Mouse (Mus musculus): ENCODE results near the gene Mga. TPM values are rescaled to one million over a fixed set of nuclear protein-coding genes. Genes with fewer than 3 reads are reported as not detected.

Mga gene
- polyA plus RNA-seq, 1 experiment from 2014 or later: 6.6 TPM

DNA sequence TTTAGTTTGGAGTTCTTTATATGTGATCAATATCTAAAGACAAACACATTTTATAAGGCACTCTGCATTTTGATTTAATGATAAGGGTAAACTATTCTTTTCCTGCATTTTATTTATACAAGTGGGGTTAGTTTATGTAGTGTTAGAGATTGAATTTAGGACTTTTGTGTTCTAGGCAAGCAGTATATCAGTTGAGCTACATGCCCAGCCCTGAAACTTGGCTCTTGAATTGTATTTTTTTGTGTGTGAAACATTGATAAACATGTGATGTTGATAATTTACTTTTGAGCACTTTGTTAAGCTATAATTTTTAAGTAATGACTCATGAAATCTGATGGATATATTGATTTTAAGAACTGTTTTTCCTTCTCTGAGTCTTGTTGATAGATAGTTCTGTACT lies 19.0 kb downstream of the Mga start:
- no peak overlapping the region for H3K4me3 ChIP-seq (replicated peaks)
- H3K9ac ChIP-seq: no peak overlapping the region
- H3K36me3 ChIP-seq: peaks cover 17% of the 10 kb centered on the region
- H3K4me2 ChIP-seq: no peak overlapping the region
- no peaks in the 10 kb centered on the region for H3K9me3 ChIP-seq (replicated peaks)
- DNase-seq (no peak), ATAC-seq (ENCODE audit: low read depth) (no peak)
- peaks cover 4% of the 10 kb centered on the region; the same call in 1 of the 2 replicates for H3K4me1 ChIP-seq (replicated peaks)
- no peaks in the 10 kb centered on the region for H3K27me3 ChIP-seq
- H3K27ac ChIP-seq: no peak overlapping the region

- H3K36me3 ChIP-seq: peaks cover 25% of the 10 kb centered on the region
- H3K4me3 ChIP-seq (replicated peaks): no peak overlapping the region
- no peaks in the 10 kb centered on the region for H3K9me3 ChIP-seq (replicated peaks)
- WGBS (ENCODE audit: insufficient replicate concordance): 50% methylated on average over 1 of the region's 1 CpGs
- DNase-seq: no peak
- 0 out of 2 replicates have a peak, but pooled peaks have one; percentile 47 for ATAC-seq (ENCODE audit: low read depth)
- H3K27ac ChIP-seq: no peak overlapping the region
- no peaks in the 10 kb centered on the region for H3K27me3 ChIP-seq
- peaks cover 4% of the 10 kb centered on the region; the same call in 1 of the 2 replicates for H3K4me1 ChIP-seq (replicated peaks)
- no peak overlapping the region for H3K4me2 ChIP-seq
- H3K9ac ChIP-seq: no peak overlapping the region
Measured at GRCm38 (mm10) chr2:119917631-119918369, 20.8 kb downstream of the Mga start.

DNA sequence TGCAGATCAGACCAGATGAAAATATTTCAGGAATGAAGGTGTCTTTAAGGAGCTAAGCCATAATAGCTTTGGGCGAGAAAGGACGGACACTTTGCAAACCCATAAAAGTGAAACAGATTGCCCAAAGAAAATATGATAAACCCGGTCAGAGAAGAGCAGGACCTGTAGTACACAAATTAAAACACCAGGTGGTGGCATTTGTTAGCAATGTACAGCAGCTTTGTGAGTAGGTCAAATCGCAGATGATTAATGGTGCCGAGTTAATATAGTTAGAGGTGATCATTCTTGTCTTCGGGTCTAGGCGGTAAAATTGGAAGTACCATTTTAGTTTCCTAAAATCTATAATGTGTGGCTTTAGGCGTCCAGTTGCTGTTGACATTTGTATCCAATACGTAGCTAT lies 73.5 kb downstream of the Mga start:
- Histone ChIP-seq H3K4me3 (replicated peaks) (no peak overlapping the region), H3K4me1 (replicated peaks) (peaks cover 16% of the 10 kb centered on the region), H3K27me3 (no peaks in the 10 kb centered on the region), H3K9ac (no peak overlapping the region), H3K36me3 (no peaks in the 10 kb centered on the region), H3K27ac (no peak overlapping the region), H3K9me3 (replicated peaks) (no peaks in the 10 kb centered on the region), H3K4me2 (no peak overlapping the region)
- ATAC-seq (ENCODE audit: low read depth) (no peak), DNase-seq (peak; percentile 27)
- WGBS (ENCODE audit: insufficient replicate concordance): 41% methylated on average over 9 of the region's 9 CpGs

DNA sequence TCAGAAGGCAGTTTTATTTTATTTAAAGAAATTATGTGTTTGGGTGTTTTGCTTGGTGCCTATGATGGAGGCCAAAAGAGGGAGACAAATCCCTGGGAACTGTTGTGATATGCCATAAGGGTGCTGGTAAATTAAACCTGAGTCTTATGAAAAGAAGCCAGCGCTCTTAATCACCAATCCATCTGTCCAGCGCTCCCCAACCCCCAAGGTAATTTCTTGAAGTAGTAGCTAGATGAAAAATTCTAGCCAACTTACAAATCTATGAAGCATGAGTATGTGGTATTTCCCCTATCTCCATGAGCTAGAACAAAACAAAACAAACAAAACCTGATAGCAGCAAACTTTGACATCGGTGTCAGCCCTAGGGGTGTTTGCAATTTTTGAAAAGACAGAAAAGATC lies 74.3 kb downstream of the Mga start:
- Histone ChIP-seq H3K9me3 (replicated peaks) (no peaks in the 10 kb centered on the region), H3K4me1 (replicated peaks) (peaks cover 16% of the 10 kb centered on the region), H3K4me3 (replicated peaks) (no peak overlapping the region), H3K27me3 (no peaks in the 10 kb centered on the region), H3K36me3 (no peaks in the 10 kb centered on the region), H3K27ac (no peak overlapping the region), H3K9ac (no peak overlapping the region), H3K4me2 (no peak overlapping the region)
- no peak for ATAC-seq (ENCODE audit: low read depth)
- no peak for DNase-seq
- WGBS (ENCODE audit: insufficient replicate concordance): 74% methylated on average over 3 of the region's 3 CpGs

GRCm38 (mm10) chr2:119971837-119972536 lies 75.0 kb downstream of the Mga start:
- WGBS (ENCODE audit: insufficient replicate concordance): 6% methylated on average over 32 of the region's 32 CpGs
- Histone ChIP-seq H3K4me2 (peak overlapping the region; percentile 86), H3K4me3 (replicated peaks) (peak overlapping the region; percentile 71), H3K9me3 (replicated peaks) (no peaks in the 10 kb centered on the region), H3K4me1 (replicated peaks) (peaks cover 16% of the 10 kb centered on the region), H3K27ac (peak overlapping the region; percentile 52), H3K27me3 (no peaks in the 10 kb centered on the region), H3K36me3 (no peaks in the 10 kb centered on the region), H3K9ac (peak overlapping the region; percentile 80)
- DNase-seq (peak; percentile 94), ATAC-seq (ENCODE audit: low read depth) (peak; percentile 99)

DNA sequence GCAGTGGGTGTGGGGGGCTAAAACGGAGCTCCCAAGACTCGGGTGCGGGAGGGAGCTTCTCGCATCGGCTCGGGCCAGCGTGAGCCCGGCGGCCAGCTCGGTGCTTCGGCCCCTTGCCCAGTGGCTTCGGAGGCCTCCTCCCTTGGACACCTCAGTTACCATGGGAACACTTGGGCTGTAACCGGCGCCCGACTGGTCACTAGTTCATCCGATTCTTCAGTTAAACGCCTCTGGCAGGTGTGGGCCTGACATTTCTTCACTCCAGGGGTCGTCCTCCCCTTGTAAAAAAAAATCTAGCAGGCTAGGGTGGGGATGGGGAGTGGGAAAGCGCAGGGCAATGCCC lies 75.5 kb downstream of the Mga start, which contains the start of gene Mapkbp1:
TSS of gene Mapkbp1 (plus strand) at position 163 of the 343 bp plus-strand sequence.
- peaks cover 16% of the 10 kb centered on the region for H3K4me1 ChIP-seq (replicated peaks)
- no peaks in the 10 kb centered on the region for H3K36me3 ChIP-seq
- WGBS (ENCODE audit: insufficient replicate concordance): 2% methylated on average over 19 of the region's 19 CpGs
- peak within 1 kb of the TSS; percentile 80 for H3K9ac ChIP-seq
- no peak for DNase-seq
- H3K4me3 ChIP-seq (replicated peaks): peak within 1 kb of the TSS; percentile 71
- no peaks in the 10 kb centered on the region for H3K27me3 ChIP-seq
- no peak; the same call in 1 of the 2 replicates for ATAC-seq (ENCODE audit: low read depth)
- H3K4me2 ChIP-seq: peak within 1 kb of the TSS; percentile 86
- H3K27ac ChIP-seq: peak within 1 kb of the TSS; percentile 52
- H3K9me3 ChIP-seq (replicated peaks): no peaks in the 10 kb centered on the region

GRCm38 (mm10) chr2:119980343-119980986 lies 83.4 kb downstream of the Mga start:
- WGBS (ENCODE audit: insufficient replicate concordance): 75% methylated on average over 7 of the region's 7 CpGs
- ATAC-seq (ENCODE audit: low read depth): no peak
- no peak overlapping the region for H3K4me2 ChIP-seq
- DNase-seq: no peak
- H3K4me1 ChIP-seq (replicated peaks): no peaks in the 10 kb centered on the region; the same call in 1 of the 2 replicates
- no peaks in the 10 kb centered on the region; the same call in 1 of the 2 replicates for H3K36me3 ChIP-seq
- H3K9me3 ChIP-seq (replicated peaks): no peaks in the 10 kb centered on the region
- H3K27ac ChIP-seq: no peak overlapping the region
- H3K4me3 ChIP-seq (replicated peaks): no peak overlapping the region
- no peak overlapping the region for H3K9ac ChIP-seq
- H3K27me3 ChIP-seq: no peaks in the 10 kb centered on the region

DNA sequence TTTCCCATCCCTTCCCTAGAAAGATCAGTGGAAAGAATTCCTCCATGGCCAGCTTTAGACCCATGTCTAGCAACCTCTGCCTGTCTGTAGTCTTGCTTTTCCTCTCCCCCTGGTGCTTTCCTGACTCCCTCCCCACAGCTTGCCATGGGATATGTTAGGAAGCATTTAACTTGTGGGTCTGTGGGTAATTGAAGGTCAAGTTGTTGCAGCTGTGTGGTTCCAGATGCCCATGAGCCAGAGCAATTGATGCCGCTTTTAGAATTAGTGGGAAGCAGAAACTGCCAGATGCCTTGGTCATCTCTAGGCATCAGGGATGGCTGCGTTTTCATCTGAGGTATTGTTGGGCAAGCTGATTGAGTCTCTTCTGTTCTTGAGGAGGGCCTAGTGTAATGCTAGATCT lies 84.6 kb downstream of the Mga start:
- ATAC-seq (ENCODE audit: low read depth) (no peak), DNase-seq (no peak)
- no peak overlapping the region for H3K4me3 ChIP-seq (replicated peaks)
- 75% methylated on average over 2 of the region's 2 CpGs for WGBS (ENCODE audit: insufficient replicate concordance)
- no peaks in the 10 kb centered on the region; the same call in 1 of the 2 replicates for H3K36me3 ChIP-seq
- no peak overlapping the region for H3K4me2 ChIP-seq
- H3K4me1 ChIP-seq (replicated peaks): no peaks in the 10 kb centered on the region; the same call in 1 of the 2 replicates
- no peaks in the 10 kb centered on the region for H3K27me3 ChIP-seq
- no peak overlapping the region for H3K27ac ChIP-seq
- no peak overlapping the region for H3K9ac ChIP-seq
- H3K9me3 ChIP-seq (replicated peaks): no peaks in the 10 kb centered on the region

- no peaks in the 10 kb centered on the region for H3K9me3 ChIP-seq (replicated peaks)
- WGBS (ENCODE audit: insufficient replicate concordance): 71% methylated on average over 8 of the region's 8 CpGs
- no peaks in the 10 kb centered on the region for H3K4me1 ChIP-seq (replicated peaks)
- no peak overlapping the region for H3K9ac ChIP-seq
- ATAC-seq (ENCODE audit: low read depth) (no peak), DNase-seq (no peak)
- no peaks in the 10 kb centered on the region; the same call in 1 of the 2 replicates for H3K36me3 ChIP-seq
- H3K4me3 ChIP-seq (replicated peaks): no peak overlapping the region
- H3K27me3 ChIP-seq: no peaks in the 10 kb centered on the region
- H3K4me2 ChIP-seq: no peak overlapping the region
- no peak overlapping the region for H3K27ac ChIP-seq
Measured at GRCm38 (mm10) chr2:119985871-119986270, 88.8 kb downstream of the Mga start.

- Histone ChIP-seq H3K4me2 (no peak overlapping the region), H3K36me3 (no peaks in the 10 kb centered on the region; the same call in 1 of the 2 replicates), H3K4me3 (replicated peaks) (no peak overlapping the region), H3K27me3 (no peaks in the 10 kb centered on the region), H3K9ac (no peak overlapping the region), H3K9me3 (replicated peaks) (no peaks in the 10 kb centered on the region), H3K4me1 (replicated peaks) (no peaks in the 10 kb centered on the region), H3K27ac (no peak overlapping the region)
- ATAC-seq (ENCODE audit: low read depth) (no peak), DNase-seq (no peak)
- 60% methylated on average over 6 of the region's 6 CpGs for WGBS (ENCODE audit: insufficient replicate concordance)
Measured at GRCm38 (mm10) chr2:119986369-119986768, 89.3 kb downstream of the Mga start.

DNA sequence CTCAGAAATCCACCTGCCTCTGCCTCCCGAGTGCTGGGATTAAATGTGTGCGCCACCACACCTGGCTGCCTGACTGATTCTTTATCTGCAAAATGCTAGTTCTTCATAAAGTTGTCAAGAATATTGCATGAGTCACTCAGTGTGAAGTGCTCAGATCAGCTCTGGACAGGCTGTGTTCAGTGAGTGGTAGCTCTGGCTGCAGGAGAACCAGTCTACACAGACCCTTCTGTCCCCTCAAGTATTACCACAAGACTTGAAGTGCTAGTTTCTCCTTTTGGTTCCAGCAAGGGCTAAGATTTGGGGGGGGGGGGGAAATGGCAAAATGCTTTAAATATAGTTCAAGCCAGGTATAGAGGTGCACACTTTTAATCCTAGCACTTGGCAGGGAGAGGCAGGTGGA lies 90.4 kb downstream of the Mga start:
- Histone ChIP-seq H3K27ac (no peak overlapping the region), H3K4me2 (no peak overlapping the region), H3K9me3 (replicated peaks) (no peaks in the 10 kb centered on the region), H3K4me1 (replicated peaks) (no peaks in the 10 kb centered on the region), H3K27me3 (no peaks in the 10 kb centered on the region), H3K9ac (no peak overlapping the region), H3K4me3 (replicated peaks) (no peak overlapping the region), H3K36me3 (no peaks in the 10 kb centered on the region)
- DNase-seq: no peak
- ATAC-seq (ENCODE audit: low read depth): no peak
- 75% methylated on average over 2 of the region's 2 CpGs for WGBS (ENCODE audit: insufficient replicate concordance)
